Mouse (Mus musculus) forebrain, postnatal 0 days (tissue): Measurements from ENCODE around the gene Usp19. TPM values are rescaled to one million over a fixed set of nuclear protein-coding genes. Genes with fewer than 3 reads are reported as not detected.

ENCODE experiments used
- ATAC-seq: fragments of 200-750 bp; cut with Nextera tagmentation; 2 replicates; pipeline ENCODE4 v1.8.0; 2017; ENCODE audit warnings: mild to moderate bottlenecking, moderate library complexity
- DNase-seq: peaks from one replicate; pipeline ENCODE4 v3.0.0-alpha.2; 2015
- H3K27ac ChIP-seq: fragments of 300-500 bp; sonication (generic); 2 replicates; pipeline ENCODE4 v1.5.1; 2014; ENCODE audit warnings: low read depth, mild to moderate bottlenecking, antibody characterized with exemption, low read length, moderate library complexity, mixed read lengths
- H3K27me3 ChIP-seq: fragments of 300-500 bp; sonication (generic); 2 replicates; pipeline ENCODE4 v1.6.1; 2014; ENCODE audit warnings: mild to moderate bottlenecking, low read length, mixed read lengths; ENCODE audit not compliant: insufficient read depth
- H3K36me3 ChIP-seq: fragments of 300-500 bp; sonication (generic); 2 replicates; pipeline ENCODE4 v1.6.1; 2014; ENCODE audit warnings: mild to moderate bottlenecking, moderate library complexity; ENCODE audit not compliant: insufficient read depth
- H3K4me1 ChIP-seq: fragments of 300-500 bp; sonication (generic); 2 replicates; pipeline ENCODE4 v1.6.1; 2014; ENCODE audit warnings: antibody characterized with exemption; ENCODE audit not compliant: insufficient read depth
- H3K4me2 ChIP-seq: fragments of 300-500 bp; sonication (generic); 2 replicates; pipeline ENCODE4 v1.6.1; 2014; ENCODE audit warnings: low read depth, mild to moderate bottlenecking, moderate library complexity
- H3K4me3 ChIP-seq: fragments of 300-500 bp; sonication (generic); 2 replicates; pipeline ENCODE4 v1.5.1; 2014; ENCODE audit warnings: low read depth, low read length, mixed read lengths
- H3K9ac ChIP-seq: fragments of 300-500 bp; sonication (generic); 2 replicates; pipeline ENCODE4 v1.6.1; 2014; ENCODE audit warnings: mild to moderate bottlenecking
- H3K9me3 ChIP-seq: fragments of 300-500 bp; sonication (generic); 2 replicates; pipeline ENCODE4 v1.6.1; 2016; ENCODE audit warnings: low read length
- CTCF ChIP-seq: sonication (generic); IDR thresholded peaks from 2 replicates; pipeline ENCODE4 v1.5.1; 2016; ENCODE audit warnings: antibody characterized with exemption, control low read depth, low read depth
- whole genome bisulfite sequencing: fragments of 180-500 bp; shearing (Covaris S2); extraction: QIAGEN DNeasy Blood & Tissue Kit; methylation state at CpG from one replicate; pipeline ENCODE4 v1.1.7; 2014; 5-methylcytosine and 5-hydroxymethylcytosine counted together
- polyA plus RNA-seq: library from polyadenylated mRNA; unstranded; fragments of >200 nt; fragmentation: Nextera tagmentation; extraction: Ambion mirVana; gene quantifications from 2 replicates; pipeline ENCODE4 v1.2.1, GENCODE M21; 2015
- total RNA-seq: library from RNA; depleted of rRNA; stranded (reverse); fragments of >200 nt; gene quantifications from 2 replicates; pipeline ENCODE4 v1.2.3, GENCODE M21; 2014

Gene Usp19
- total and polyA plus RNA-seq, 2 experiments from 2014 or later = 41.5 to 97.0 TPM

- DNase-seq = no peak
- Histone ChIP-seq H3K27me3 (no peaks in the 10 kb centered on the region), H3K36me3 (peaks cover 71% of the 10 kb centered on the region), H3K4me2 (no peak overlapping the region), H3K9me3 (no peaks in the 10 kb centered on the region), H3K4me3 (no peak overlapping the region), H3K9ac (no peak overlapping the region), H3K27ac (no peak overlapping the region), H3K4me1 (0 out of 2 replicates have a peak, but pooled peaks cover 5% of the 10 kb centered on the region)
- no peak for TF ChIP-seq CTCF
- ATAC-seq = no peak
- 94% methylated on average over 19 of the region's 19 CpGs for WGBS
Measured at GRCm38 (mm10) chr9:108494146-108494825, 3.9 kb downstream of the Usp19 start.

DNA sequence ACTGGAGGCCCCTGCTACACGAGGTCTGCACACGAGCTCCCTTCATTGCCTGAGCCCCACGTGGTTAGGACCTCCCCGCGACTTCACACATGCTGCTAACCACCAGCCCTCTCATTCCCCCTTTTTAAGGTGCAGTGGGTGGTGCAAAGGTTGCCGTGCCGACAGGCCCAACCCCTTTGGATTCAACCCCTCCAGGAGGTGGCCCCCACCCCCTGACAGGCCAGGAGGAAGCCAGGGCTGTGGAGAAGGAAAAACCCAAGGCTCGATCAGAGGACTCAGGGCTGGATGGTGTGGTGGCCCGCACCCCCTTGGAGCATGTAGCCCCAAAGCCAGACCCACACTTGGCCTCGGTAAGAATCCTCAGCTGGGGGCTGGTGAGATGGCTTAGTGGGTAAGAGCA is 4.5 kb downstream of the Usp19 start:
- Histone ChIP-seq H3K9me3 (no peaks in the 10 kb centered on the region), H3K27ac (no peak overlapping the region), H3K27me3 (no peaks in the 10 kb centered on the region), H3K36me3 (peaks cover 77% of the 10 kb centered on the region), H3K4me3 (no peak overlapping the region), H3K4me2 (no peak overlapping the region), H3K4me1 (0 out of 2 replicates have a peak, but pooled peaks cover 4% of the 10 kb centered on the region), H3K9ac (no peak overlapping the region)
- TF ChIP-seq CTCF = no peak
- WGBS = 81% methylated on average over 10 of the region's 10 CpGs
- ATAC-seq (no peak), DNase-seq (no peak)

DNA sequence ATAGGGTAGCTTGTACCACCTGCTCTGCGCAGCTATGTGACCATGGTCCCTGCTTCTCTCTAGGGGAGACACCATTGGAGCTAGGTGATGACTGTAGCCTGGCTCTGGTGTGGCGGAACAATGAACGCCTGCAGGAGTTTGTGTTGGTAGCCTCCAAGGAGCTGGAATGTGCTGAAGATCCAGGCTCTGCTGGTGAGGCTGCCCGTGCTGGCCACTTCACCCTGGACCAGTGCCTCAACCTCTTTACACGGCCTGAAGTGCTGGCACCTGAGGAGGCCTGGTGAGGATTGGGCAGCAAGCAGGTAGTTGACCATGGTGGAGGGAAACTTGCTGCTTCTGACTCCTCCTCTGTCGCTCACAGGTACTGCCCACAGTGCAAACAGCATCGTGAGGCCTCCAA is 8.8 kb downstream of the Usp19 start:
- H3K4me3 ChIP-seq = no peak overlapping the region
- no peak for TF ChIP-seq CTCF
- DNase-seq (no peak), ATAC-seq (no peak)
- H3K36me3 ChIP-seq = peaks cover 84% of the 10 kb centered on the region
- no peak overlapping the region for H3K27ac ChIP-seq
- no peaks in the 10 kb centered on the region for H3K9me3 ChIP-seq
- no peak overlapping the region for H3K4me2 ChIP-seq
- H3K9ac ChIP-seq = no peak overlapping the region
- H3K4me1 ChIP-seq = no peaks in the 10 kb centered on the region
- 93% methylated on average over 7 of the region's 7 CpGs for WGBS
- H3K27me3 ChIP-seq = no peaks in the 10 kb centered on the region

- Histone ChIP-seq H3K27me3 (no peaks in the 10 kb centered on the region), H3K4me1 (no peaks in the 10 kb centered on the region), H3K4me3 (no peak overlapping the region), H3K27ac (no peak overlapping the region), H3K4me2 (no peak overlapping the region), H3K36me3 (peaks cover 77% of the 10 kb centered on the region), H3K9ac (no peak overlapping the region), H3K9me3 (no peaks in the 10 kb centered on the region)
- DNase-seq = no peak
- WGBS = 94% methylated on average over 15 of the region's 15 CpGs
- no peak for TF ChIP-seq CTCF
- ATAC-seq = no peak
Measured at GRCm38 (mm10) chr9:108499943-108500342, 9.5 kb downstream of the Usp19 start.

DNA sequence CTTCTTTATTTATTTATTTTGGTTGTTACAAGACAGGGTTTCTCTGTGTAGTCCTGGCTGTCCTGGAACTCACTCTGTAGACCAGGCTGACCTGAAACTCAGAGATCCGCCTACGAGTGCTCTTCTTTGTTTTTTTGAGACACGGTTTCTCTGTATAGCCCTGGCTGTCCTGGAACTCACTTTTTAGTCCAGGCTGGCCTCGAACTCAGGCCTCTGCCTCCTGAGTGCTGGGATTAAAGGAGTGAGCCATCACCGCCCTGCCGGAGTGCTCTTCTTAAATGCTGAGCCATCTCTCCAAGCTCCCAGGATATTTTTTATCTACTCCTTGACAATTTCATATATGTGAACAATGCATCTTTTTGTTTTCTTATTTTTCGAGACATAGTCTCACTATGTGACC is 16.5 kb downstream of the Usp19 start:
- Histone ChIP-seq H3K27ac (peak overlapping the region; percentile 57; the same call in 1 of the 2 replicates), H3K4me1 (peaks cover 15% of the 10 kb centered on the region), H3K4me3 (no peak overlapping the region), H3K9me3 (no peaks in the 10 kb centered on the region), H3K4me2 (peak overlapping the region; percentile 68), H3K27me3 (no peaks in the 10 kb centered on the region), H3K9ac (no peak overlapping the region), H3K36me3 (peaks cover 27% of the 10 kb centered on the region)
- DNase-seq (no peak), ATAC-seq (no peak)
- WGBS = 89% methylated on average over 7 of the region's 7 CpGs
- no peak for TF ChIP-seq CTCF

- peak within 1 kb of the TSS; percentile 54 for H3K4me3 ChIP-seq
- no peaks in the 10 kb centered on the region for H3K27me3 ChIP-seq
- H3K27ac ChIP-seq = peak within 1 kb of the TSS; percentile 57
- H3K4me1 ChIP-seq = peaks cover 15% of the 10 kb centered on the region
- peak within 1 kb of the TSS; percentile 68 for H3K4me2 ChIP-seq
- H3K9ac ChIP-seq = peak within 1 kb of the TSS; percentile 49
- WGBS = under 1% methylated on average over 37 of the region's 37 CpGs
- H3K9me3 ChIP-seq = no peaks in the 10 kb centered on the region
- no peak for TF ChIP-seq CTCF
- peaks cover 36% of the 10 kb centered on the region for H3K36me3 ChIP-seq
- ATAC-seq (peak; percentile 99), DNase-seq (peak; percentile 96)
Measured at GRCm38 (mm10) chr9:108507619-108508434, 17.4 kb downstream of the Usp19 start, which contains the start of gene Qars. TSS of gene Qars (plus strand) at chr9:108507706.

DNA sequence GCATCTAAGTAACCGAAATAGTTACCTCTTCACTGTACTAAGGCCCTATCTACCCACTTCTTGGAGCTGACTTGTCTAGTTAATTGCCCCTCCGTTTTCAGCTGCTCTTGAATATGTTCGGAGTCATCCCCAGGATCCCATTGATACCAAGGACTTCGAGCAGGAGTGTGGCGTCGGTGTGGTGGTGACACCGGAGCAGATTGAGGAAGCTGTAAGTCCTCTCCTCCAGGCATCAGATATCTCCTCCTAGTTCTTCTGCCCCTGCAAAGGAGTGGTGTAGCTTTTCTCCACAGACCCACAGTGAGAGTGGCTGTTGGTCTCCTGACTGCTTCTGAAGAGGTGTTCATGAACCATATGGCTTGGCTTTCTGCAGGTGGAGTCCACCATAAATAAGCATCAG is 18.4 kb downstream of the Usp19 start:
- 89% methylated on average over 7 of the region's 7 CpGs for WGBS
- no peaks in the 10 kb centered on the region for H3K9me3 ChIP-seq
- H3K27ac ChIP-seq = no peak overlapping the region
- peaks cover 39% of the 10 kb centered on the region for H3K36me3 ChIP-seq
- H3K4me3 ChIP-seq = peak overlapping the region; percentile 54; the same call in 1 of the 2 replicates
- ATAC-seq = no peak
- peaks cover 15% of the 10 kb centered on the region for H3K4me1 ChIP-seq
- DNase-seq = no peak
- TF ChIP-seq CTCF = no peak
- H3K4me2 ChIP-seq = peak overlapping the region; percentile 68
- H3K27me3 ChIP-seq = no peaks in the 10 kb centered on the region
- H3K9ac ChIP-seq = peak overlapping the region; percentile 49; the same call in 1 of the 2 replicates
